In genomic region chr10:77258041-77258590, GRCm38 (mm10) we compare ENCODE assay signal across 9 mouse cellular contexts. TPM values are rescaled to one million over a fixed set of nuclear protein-coding genes. Genes with fewer than 3 reads are reported as not detected.
DNase-seq lines count a peak whose midpoint lies in the region; ATAC-seq lines count a peak whose summit lies in the region.
"Had no signal": no experiment of that assay in that cellular context is flagged by ENCODE, and none has a peak within 500 bp of the region (broad histone marks: within the 10 kb centered on the region; RNA-seq: fewer than 3 reads in every experiment).

No protein-coding gene starts in this region.

- peaks cover 13% of the 10 kb centered on the region for H3K4me1 ChIP-seq in heart, embryonic 16.5 days (ENCODE audit: control insufficient read depth, insufficient read depth, low read length)
- H3K4me1 ChIP-seq in embryonic facial prominence, embryonic 11.5 days (ENCODE audit: control insufficient read depth, insufficient read depth, low read length) = no peaks in the 10 kb centered on the region
- H3K4me1 ChIP-seq in hindbrain, embryonic 14.5 days (replicated peaks; ENCODE audit: control insufficient read depth, insufficient read depth, low read length) = peaks cover 16% of the 10 kb centered on the region
- H3K4me1 ChIP-seq in midbrain, embryonic 13.5 days (replicated peaks) = peaks cover 21% of the 10 kb centered on the region

- no peak overlapping the region; the same call in 1 of the 2 replicates for H3K9ac ChIP-seq in heart, embryonic 16.5 days (ENCODE audit: low read length)
- peak overlapping the region; percentile 70; the same call in 1 of the 2 replicates for H3K9ac ChIP-seq in embryonic facial prominence, embryonic 11.5 days (replicated peaks; ENCODE audit: low read length)
- peak overlapping the region; percentile 62 for H3K9ac ChIP-seq in hindbrain, embryonic 14.5 days
- H3K9ac ChIP-seq in midbrain, embryonic 13.5 days (replicated peaks) = peak overlapping the region; percentile 69

- H3K4me3 ChIP-seq in heart, embryonic 16.5 days (ENCODE audit: low read length) = peak overlapping the region; percentile 89
- H3K4me3 ChIP-seq in embryonic facial prominence, embryonic 11.5 days (ENCODE audit: low read depth, low read length) = peak overlapping the region; percentile 77; the same call in 1 of the 2 replicates
- peak overlapping the region; percentile 94 for H3K4me3 ChIP-seq in hindbrain, embryonic 14.5 days (replicated peaks; ENCODE audit: low read length)
- peak overlapping the region; percentile 83 for H3K4me3 ChIP-seq in midbrain, embryonic 13.5 days (replicated peaks)

- peak overlapping the region; percentile 64 for H3K4me2 ChIP-seq in heart, embryonic 16.5 days (ENCODE audit: low read depth, low read length)
- peak overlapping the region; percentile 65 for H3K4me2 ChIP-seq in embryonic facial prominence, embryonic 11.5 days (ENCODE audit: low read depth, low read length)
- peak overlapping the region; percentile 93 for H3K4me2 ChIP-seq in hindbrain, embryonic 14.5 days (replicated peaks)
- peak overlapping the region; percentile 79 for H3K4me2 ChIP-seq in midbrain, embryonic 13.5 days (replicated peaks)

- no peaks in the 10 kb centered on the region for H3K27me3 ChIP-seq in heart, embryonic 16.5 days (ENCODE audit: control insufficient read depth, insufficient read depth, low read length)
- no peaks in the 10 kb centered on the region for H3K27me3 ChIP-seq in embryonic facial prominence, embryonic 11.5 days (ENCODE audit: control insufficient read depth, insufficient read depth, low read length)
- H3K27me3 ChIP-seq in hindbrain, embryonic 14.5 days (ENCODE audit: control insufficient read depth, insufficient read depth, low read length) = no peaks in the 10 kb centered on the region
- no peaks in the 10 kb centered on the region for H3K27me3 ChIP-seq in midbrain, embryonic 13.5 days
- H3K27me3 ChIP-seq: Patski had no signal

- no peaks in the 10 kb centered on the region for H3K9me3 ChIP-seq in heart, embryonic 16.5 days (replicated peaks; ENCODE audit: control insufficient read depth, low read length)
- no peaks in the 10 kb centered on the region for H3K9me3 ChIP-seq in embryonic facial prominence, embryonic 11.5 days (replicated peaks; ENCODE audit: control insufficient read depth, low read length)
- no peaks in the 10 kb centered on the region for H3K9me3 ChIP-seq in hindbrain, embryonic 14.5 days (ENCODE audit: control insufficient read depth, low read length)
- H3K9me3 ChIP-seq in midbrain, embryonic 13.5 days = no peaks in the 10 kb centered on the region

- WGBS in heart, embryonic 16.5 days = 53% methylated on average over 4 of the region's 4 CpGs
- WGBS in embryonic facial prominence, embryonic 11.5 days = 56% methylated on average over 4 of the region's 4 CpGs
- WGBS in hindbrain, embryonic 14.5 days = 56% methylated on average over 4 of the region's 4 CpGs
- WGBS in midbrain, embryonic 13.5 days = 54% methylated on average over 4 of the region's 4 CpGs

- intact Hi-C loops in heart, postnatal 25 days (cut with DNase I) = no loop called here

- ATAC-seq in heart, embryonic 16.5 days (replicated peaks; ENCODE audit: extremely low read depth, insufficient read depth, low FRiP score) = no peak
- ATAC-seq in embryonic facial prominence, embryonic 11.5 days (replicated peaks; ENCODE audit: insufficient number of reproducible peaks, low FRiP score, low TSS enrichment, low read depth) = no peak
- ATAC-seq in hindbrain, embryonic 14.5 days (ENCODE audit: low FRiP score) = no peak
- ATAC-seq in midbrain, embryonic 13.5 days = no peak
- ATAC-seq in granulocyte monocyte progenitor cell, adult 5-6 weeks (replicated peaks; ENCODE audit: poor library complexity, severe bottlenecking) = no peak

- H3K27ac ChIP-seq in heart, embryonic 16.5 days (ENCODE audit: low read length) = no peak overlapping the region
- no peak overlapping the region for H3K27ac ChIP-seq in embryonic facial prominence, embryonic 11.5 days (replicated peaks; ENCODE audit: low read depth, low read length)
- no peak overlapping the region for H3K27ac ChIP-seq in hindbrain, embryonic 14.5 days
- no peak overlapping the region for H3K27ac ChIP-seq in midbrain, embryonic 13.5 days

- DNase-seq in heart, postnatal 25 days (ENCODE audit: low spot score) = no peak
- DNase-seq in embryonic facial prominence, embryonic 11.5 days (ENCODE audit: low spot score) = no peak
- no peak for DNase-seq in hindbrain, embryonic 14.5 days (ENCODE audit: low spot score)
- DNase-seq in spleen, postnatal 14 days (ENCODE audit: low spot score in 2 of 2) = no peak
- no peak for DNase-seq in adrenal gland, postnatal 25 days

- H3K36me3 ChIP-seq in heart, embryonic 16.5 days (ENCODE audit: control insufficient read depth, insufficient read depth) = peaks cover 21% of the 10 kb centered on the region
- no peaks in the 10 kb centered on the region; the same call in 1 of the 2 replicates for H3K36me3 ChIP-seq in embryonic facial prominence, embryonic 11.5 days (replicated peaks; ENCODE audit: control insufficient read depth, insufficient read depth, low read depth, low read length)
- peaks cover 19% of the 10 kb centered on the region for H3K36me3 ChIP-seq in hindbrain, embryonic 14.5 days (replicated peaks; ENCODE audit: control insufficient read depth, insufficient read depth)
- H3K36me3 ChIP-seq in midbrain, embryonic 13.5 days = peaks cover 25% of the 10 kb centered on the region

RNA-seq across cellular contexts. Expression of gene Pofut2, which starts 0.9 kb away (rescaled TPM):
- 108 and 115 TPM in 2 replicates for polyA plus RNA-seq in heart, embryonic 16.5 days (2015; fragmentation: Nextera tagmentation; extraction: Ambion mirVana)
- 10 to 100 TPM; 39.9 to 45.1 TPM for total RNA-seq in heart, postnatal 25 days (2021)
- polyA plus RNA-seq in embryonic facial prominence, embryonic 11.5 days (2014; fragmentation: Nextera tagmentation; extraction: Ambion mirVana) = 68.4 and 70.7 TPM in 2 replicates
- 53.2 and 53.3 TPM in 2 replicates for polyA plus RNA-seq in hindbrain, embryonic 14.5 days (2014; fragmentation: Nextera tagmentation; extraction: Ambion mirVana)
- polyA plus RNA-seq in midbrain, embryonic 13.5 days (2015; fragmentation: Nextera tagmentation; extraction: Ambion mirVana) = 57.0 and 57.7 TPM in 2 replicates
- 69.1 and 75.7 TPM in 2 replicates for total RNA-seq in adrenal gland, postnatal 25 days (2021)
- total RNA-seq in granulocyte monocyte progenitor cell, adult 5-6 weeks (2014; fragmentation: Nextera tagmentation) = 15.4 and 30.7 TPM in 2 replicates
- 8.7 and 13.1 TPM in 2 replicates for total RNA-seq in granulocyte monocyte progenitor cell, adult 5-6 weeks (2017)
